Mouse (Mus musculus) monocyte, adult 59 days (primary cell): Measurements from ENCODE around the gene Aurkaip1. TPM values are rescaled to one million over a fixed set of nuclear protein-coding genes. Genes with fewer than 3 reads are reported as not detected.

ENCODE experiments used
- total RNA-seq, 2 experiments: library from RNA; stranded (reverse); gene quantifications; one replicate each; pipeline ENCODE4 v1.2.4; 2023

Gene Aurkaip1
- total RNA-seq: 10 to 100 TPM; 58.6 to 66.6 TPM

DNA sequence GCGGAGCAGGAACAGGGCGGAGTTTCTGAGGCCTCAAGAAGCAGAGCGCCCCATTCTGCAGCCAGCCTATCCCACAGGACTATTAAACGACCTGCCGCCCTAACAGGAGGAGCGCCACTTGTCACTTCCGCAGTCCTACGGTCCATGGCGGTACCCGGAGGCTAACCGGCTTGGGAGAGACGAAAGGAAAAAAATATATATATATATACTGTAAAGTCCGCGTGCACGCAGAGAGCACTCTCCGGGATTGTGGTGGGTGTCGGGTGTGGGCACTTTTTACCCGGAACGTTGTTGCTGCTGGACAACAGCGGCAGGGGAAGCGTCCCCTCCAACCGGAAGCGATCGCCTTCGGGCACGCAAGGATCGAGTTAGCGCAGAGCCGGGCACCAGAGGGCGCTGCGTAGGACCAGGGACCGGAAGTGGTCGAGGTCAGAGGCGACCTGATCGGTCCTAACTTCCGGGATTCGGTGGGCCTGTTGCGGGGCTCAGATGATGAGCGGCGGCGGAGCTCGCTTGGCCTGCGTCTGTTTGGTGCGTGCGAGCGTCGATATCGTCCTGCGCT, at the start of gene Aurkaip1:
Gene Aurkaip1, plus strand, starts transcription at position 68 of the 562 bp plus-strand sequence.

GRCm38 (mm10) chr4:155785819-155786218, 45.3 kb upstream of the Aurkaip1 start, which contains the start of gene Tmem88b:
TSS of gene Tmem88b (minus strand) at chr4:155785874.

DNA sequence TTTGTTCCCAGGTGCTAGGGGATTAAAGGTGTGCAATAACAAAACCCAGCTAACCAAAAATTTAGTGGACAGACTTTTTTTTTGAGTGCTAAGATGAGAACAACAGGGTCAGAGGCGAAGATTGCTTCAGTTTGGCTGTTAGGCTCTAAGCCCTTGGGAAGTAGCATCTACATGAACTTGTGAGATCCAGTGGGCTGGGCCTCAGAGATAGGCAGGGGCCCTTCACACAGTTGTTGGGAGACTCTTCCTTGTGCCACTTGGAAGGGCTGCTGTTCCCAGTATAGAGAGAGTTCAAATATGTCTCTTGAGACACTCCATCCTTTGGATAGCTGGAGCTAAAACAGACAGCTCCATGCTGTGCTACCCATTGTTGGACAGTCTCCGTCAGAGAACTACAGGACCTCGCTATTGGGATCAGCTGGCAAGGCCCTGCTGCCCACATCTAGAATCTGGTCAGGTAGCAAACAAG, 41.0 kb upstream of the Aurkaip1 start, which contains the start of gene Ankrd65:
Gene Ankrd65, plus strand, starts transcription at position 419 of the 469 bp plus-strand sequence.

DNA sequence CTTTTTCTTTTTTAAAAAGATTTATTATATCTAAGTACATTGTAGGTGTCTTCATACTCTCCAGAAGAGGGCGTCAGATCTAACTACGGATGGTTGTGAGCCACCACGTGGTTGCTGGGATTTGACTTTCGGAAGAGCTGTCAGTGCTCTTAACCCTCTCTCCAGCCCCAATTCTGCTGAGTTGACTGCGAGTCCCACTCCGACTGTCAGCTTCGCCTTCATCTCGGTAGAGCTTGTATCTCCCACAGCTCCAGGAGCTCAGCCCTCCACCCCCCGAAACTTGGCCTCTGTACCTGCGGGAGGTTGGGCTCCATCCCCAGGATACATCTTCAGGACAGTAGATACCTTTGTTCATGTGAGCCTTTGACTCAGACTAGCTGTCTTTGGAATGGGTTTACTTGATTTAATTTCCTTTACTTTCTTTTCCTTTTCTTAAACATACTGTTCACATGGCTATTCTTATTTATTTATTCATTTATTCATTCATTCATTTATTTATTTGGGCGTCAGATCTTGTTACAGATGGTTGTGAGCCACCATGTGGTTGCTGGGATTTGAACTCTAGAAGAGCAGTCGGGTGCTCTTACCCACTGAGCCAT, 28.2 kb upstream of the Aurkaip1 start, which contains the start of gene Mrpl20:
Gene Mrpl20, plus strand, starts transcription at position 138 of the 599 bp plus-strand sequence.

DNA sequence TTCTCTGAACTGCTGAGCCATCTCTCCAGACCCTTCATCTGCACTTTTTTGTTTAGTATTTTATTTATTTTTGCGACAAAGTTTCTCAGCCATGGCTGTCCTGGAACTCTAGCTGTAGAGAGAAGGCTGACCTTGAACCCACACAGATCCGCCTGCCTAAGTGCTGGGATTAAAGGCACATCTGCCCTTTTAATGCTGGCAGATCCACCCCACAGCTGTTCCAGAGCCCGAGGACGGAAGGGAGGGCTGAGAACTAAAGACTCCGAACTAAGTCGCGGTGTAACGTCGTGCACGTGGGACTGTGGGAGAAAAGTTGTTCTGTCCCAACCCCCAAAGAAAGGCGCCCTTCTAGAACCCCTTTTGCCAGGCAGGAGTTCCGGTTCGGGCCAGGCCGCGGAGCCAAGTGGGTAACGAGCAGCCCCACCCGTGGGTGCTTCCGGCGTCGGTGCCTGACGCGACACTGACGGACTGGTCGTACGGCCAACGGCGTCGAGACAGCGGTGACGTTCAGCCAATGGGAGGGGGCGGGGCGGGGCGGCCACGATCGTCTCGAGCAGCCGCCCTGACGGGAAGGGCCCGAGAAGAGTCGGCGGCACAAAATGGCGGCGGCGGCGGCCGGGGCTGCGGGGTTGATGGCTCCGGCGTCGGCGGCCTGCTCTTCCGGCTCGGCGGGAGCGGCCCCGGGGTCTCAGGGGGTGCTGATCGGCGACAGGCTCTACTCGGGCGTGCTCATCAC, 19.0 kb upstream of the Aurkaip1 start, which contains the start of gene Ccnl2:
Gene Ccnl2, plus strand, starts transcription at position 561 of the 736 bp plus-strand sequence.

GRCm38 (mm10) chr4:155839483-155839910, 8.4 kb downstream of the Aurkaip1 start, which contains the start of gene Mxra8:
TSS of gene Mxra8 (plus strand) at chr4:155839680.

DNA sequence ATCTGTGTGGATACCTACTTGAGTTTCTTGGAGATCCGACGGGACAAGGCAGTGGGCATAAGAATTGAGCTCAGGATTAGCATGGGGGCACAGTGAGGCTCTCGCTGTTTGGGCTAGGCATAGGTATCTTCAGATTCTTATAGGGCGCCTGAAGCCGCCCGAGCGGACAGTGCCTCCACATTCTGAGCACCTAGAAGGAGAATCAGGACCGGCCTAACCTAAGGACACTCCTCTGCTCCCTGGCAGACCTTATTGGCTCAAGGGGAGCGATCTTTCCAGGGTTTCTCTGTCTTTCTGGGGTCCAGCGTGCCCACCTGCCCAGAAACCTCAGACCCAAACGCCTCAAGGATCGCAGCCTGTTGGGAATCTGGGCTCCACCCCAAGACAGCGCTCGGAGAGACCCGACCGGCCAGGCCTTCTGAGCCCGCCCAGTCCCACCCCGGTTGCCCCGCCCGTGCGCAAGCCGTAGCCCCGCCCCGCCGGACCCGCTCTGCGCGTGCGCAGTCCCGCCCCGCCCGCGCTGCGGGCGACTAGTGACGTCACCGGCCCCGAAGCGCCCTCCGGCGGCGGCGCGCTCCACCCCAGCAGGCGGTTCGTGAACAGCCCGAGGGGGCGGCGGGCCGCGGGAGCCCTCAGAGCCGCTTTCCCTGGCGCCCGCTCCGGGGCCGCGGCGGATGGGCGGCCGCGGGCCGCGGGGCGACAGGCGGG, 16.0 kb downstream of the Aurkaip1 start, which contains the start of gene Dvl1:
Gene Dvl1, plus strand, starts transcription at position 532 of the 708 bp plus-strand sequence.

GRCm38 (mm10) chr4:155863001-155863400, 31.9 kb downstream of the Aurkaip1 start, which contains the start of gene Tas1r3:
TSS of gene Tas1r3 (minus strand) at chr4:155863362.

DNA sequence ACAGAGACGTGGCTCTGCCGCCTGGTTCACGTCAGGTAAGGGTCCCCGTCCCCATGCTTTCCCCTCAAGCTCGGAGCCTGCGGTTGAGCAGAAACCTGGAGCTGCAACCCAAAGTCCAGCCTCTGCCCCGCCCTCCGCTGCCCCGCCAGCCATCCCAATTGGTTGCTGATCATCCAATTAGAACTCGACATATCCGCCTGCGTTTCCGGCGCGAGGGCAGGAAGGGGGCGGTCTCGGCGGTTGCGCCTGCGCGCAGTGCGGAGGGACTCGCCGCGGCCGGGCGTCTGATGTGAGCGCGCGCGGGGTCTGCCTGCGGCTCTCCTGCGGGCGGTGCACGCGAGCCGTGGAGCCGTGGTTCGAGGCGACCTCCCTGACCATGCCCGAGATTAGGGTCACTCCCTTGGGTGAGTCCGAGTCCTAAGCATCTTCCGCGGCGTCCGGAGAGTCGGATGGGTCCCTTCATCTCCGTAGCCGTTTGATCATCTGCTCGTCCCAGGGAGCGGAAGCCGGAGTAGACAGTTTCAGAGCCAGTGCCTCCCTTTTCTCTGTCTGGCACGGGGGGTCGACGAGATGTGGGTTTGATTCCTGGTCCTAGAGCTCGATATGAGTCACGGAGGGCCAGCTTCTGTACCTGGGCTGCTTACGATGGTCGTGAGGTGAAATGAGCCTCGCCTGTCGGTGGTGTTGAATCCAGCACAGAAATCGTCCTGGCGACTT, 38.4 kb downstream of the Aurkaip1 start, which contains the start of the genes Cptp and Ints11:
Gene Cptp, minus strand, starts transcription at position 124 of the 717 bp plus-strand sequence.
Gene Ints11, plus strand, starts transcription at position 230 of the 717 bp plus-strand sequence.

Other genes starting within 250 kb of the Aurkaip1 start
- 10 to 100 TPM; 14.0 to 16.4 TPM for gene Slc35e2, start 229.9 kb upstream of the Aurkaip1 start, total RNA-seq
- gene Cdk11b, start 206.4 kb upstream of the Aurkaip1 start, total RNA-seq: 100 to 1,000 TPM in 1 of 2 experiments, 10 to 100 TPM in 1; 95.9 to 117 TPM
- gene Gm10563, start 185.9 kb upstream of the Aurkaip1 start, total RNA-seq: not detected
- gene Mmp23, start 177.9 kb upstream of the Aurkaip1 start, total RNA-seq: under 1 TPM in 1 of 2 experiments, not detected in 1; 0.36 TPM
- 10 to 100 TPM; 39.5 to 42.6 TPM for gene Mib2, start 162.1 kb upstream of the Aurkaip1 start, total RNA-seq
- 1 to 10 TPM; 2.2 to 2.7 TPM for gene Fndc10, start 136.9 kb upstream of the Aurkaip1 start, total RNA-seq
- 10 to 100 TPM; 73.7 to 74.0 TPM for gene Ssu72, start 126.5 kb upstream of the Aurkaip1 start, total RNA-seq
- 1 to 10 TPM in 1 of 2 experiments, under 1 TPM in 1; 0.88 to 1.4 TPM for gene Tmem240, start 96.5 kb upstream of the Aurkaip1 start, total RNA-seq
- 10 to 100 TPM; 24.2 to 24.6 TPM for gene Atad3a, start 70.2 kb upstream of the Aurkaip1 start, total RNA-seq
- under 1 TPM in 1 of 2 experiments, not detected in 1; 0.21 TPM for gene Vwa1, start 56.6 kb upstream of the Aurkaip1 start, total RNA-seq
- not detected for gene Tmem88b, start 45.4 kb upstream of the Aurkaip1 start, total RNA-seq
- gene Ankrd65, start 40.8 kb upstream of the Aurkaip1 start, total RNA-seq: not detected
- gene Mrpl20, start 28.4 kb upstream of the Aurkaip1 start, total RNA-seq: 10 to 100 TPM; 51.0 to 54.8 TPM
- gene Ccnl2, start 18.8 kb upstream of the Aurkaip1 start, total RNA-seq: 100 to 1,000 TPM; 158 to 164 TPM
- gene Mxra8, start 8.4 kb downstream of the Aurkaip1 start, total RNA-seq: 1 to 10 TPM in 1 of 2 experiments, under 1 TPM in 1; 0.50 to 1.3 TPM
- 10 to 100 TPM; 41.4 to 45.3 TPM for gene Dvl1, start 16.1 kb downstream of the Aurkaip1 start, total RNA-seq
- under 1 TPM; 0.58 to 0.84 TPM for gene Tas1r3, start 32.1 kb downstream of the Aurkaip1 start, total RNA-seq
- gene Cptp, start 38.2 kb downstream of the Aurkaip1 start, total RNA-seq: 10 to 100 TPM in 1 of 2 experiments, 1 to 10 TPM in 1; 7.6 to 15.4 TPM
- gene Ints11, start 38.3 kb downstream of the Aurkaip1 start, total RNA-seq: 10 to 100 TPM; 32.4 to 38.0 TPM
- gene Pusl1, start 60.5 kb downstream of the Aurkaip1 start, total RNA-seq: 10 to 100 TPM; 23.1 to 25.2 TPM
- gene Acap3, start 60.5 kb downstream of the Aurkaip1 start, total RNA-seq: 10 to 100 TPM; 57.8 to 64.3 TPM
- gene Ube2j2, start 112.6 kb downstream of the Aurkaip1 start, total RNA-seq: 100 to 1,000 TPM; 105 to 114 TPM
- 1 to 10 TPM; 2.9 to 9.5 TPM for gene C1qtnf12, start 131.0 kb downstream of the Aurkaip1 start, total RNA-seq
- 1 to 10 TPM; 1.7 to 2.4 TPM for gene B3galt6, start 161.4 kb downstream of the Aurkaip1 start, total RNA-seq
- 100 to 1,000 TPM; 142 to 157 TPM for gene Sdf4, start 161.6 kb downstream of the Aurkaip1 start, total RNA-seq
- 1 to 10 TPM; 1.5 to 2.2 TPM for gene Tnfrsf4, start 182.6 kb downstream of the Aurkaip1 start, total RNA-seq
- gene Tnfrsf18, start 194.9 kb downstream of the Aurkaip1 start, total RNA-seq: 1 to 10 TPM; 2.7 to 3.6 TPM
- gene Ttll10, start 228.1 kb downstream of the Aurkaip1 start, total RNA-seq: not detected